Mouse (Mus musculus) megakaryocyte, embryonic 14.5 days (primary cell): Measurements from ENCODE around the gene Plcg2. TPM values are rescaled to one million over a fixed set of nuclear protein-coding genes. Genes with fewer than 3 reads are reported as not detected.

Experiments used
- H3K27me3 ChIP-seq: replicated peaks from 2 replicates; pipeline ENCODE3; 2012; ENCODE audit warnings: inconsistent platforms
- H3K36me3 ChIP-seq: replicated peaks from 2 replicates; pipeline ENCODE3; 2012; ENCODE audit warnings: low read length, inconsistent platforms, mixed read lengths
- H3K4me1 ChIP-seq: 2 replicates; pipeline ENCODE4 v1.6.1; 2012; ENCODE audit warnings: inconsistent platforms
- H3K4me3 ChIP-seq: replicated peaks from 2 replicates; pipeline ENCODE3; 2012; ENCODE audit warnings: moderate library complexity, mild to moderate bottlenecking, inconsistent platforms
- H3K9me3 ChIP-seq: 2 replicates; pipeline ENCODE4 v1.6.1; 2012; ENCODE audit warnings: inconsistent platforms
- FLI1 ChIP-seq: IDR thresholded peaks from 2 replicates; pipeline ENCODE4 v1.6.1; 2012; ENCODE audit warnings: low read length, inconsistent platforms, mixed read lengths
- GATA1 ChIP-seq: IDR thresholded peaks from 3 replicates; pipeline ENCODE4 v1.6.1; 2012; ENCODE audit warnings: mixed read lengths, low read length, inconsistent platforms, borderline replicate concordance
- polyA plus RNA-seq: library from polyadenylated mRNA; stranded (reverse); fragments of >175 nt; gene quantifications from 2 replicates; pipeline ENCODE4 v1.2.3, GENCODE M21; 2012; ENCODE audit warnings: low replicate concordance; ENCODE audit not compliant: insufficient read depth

The Plcg2 gene
- 36.0 and 76.6 TPM in 2 replicates for polyA plus RNA-seq

- Histone ChIP-seq H3K27me3 (no peaks in the 10 kb centered on the region), H3K36me3 (peaks cover 27% of the 10 kb centered on the region), H3K4me3 (peak within 1 kb of the TSS; percentile 95), H3K4me1 (peaks cover 70% of the 10 kb centered on the region), H3K9me3 (no peaks in the 10 kb centered on the region)
- TF ChIP-seq FLI1 (no peak), GATA1 (no peak)
Measured at GRCm38 (mm10) chr8:117498179-117498914, at the start of gene Plcg2. Gene Plcg2 (plus strand): TSS chr8:117498291.

- peaks cover 37% of the 10 kb centered on the region for H3K4me1 ChIP-seq
- peaks cover 100% of the 10 kb centered on the region for H3K36me3 ChIP-seq
- H3K4me3 ChIP-seq: no peak overlapping the region
- TF ChIP-seq GATA1: no peak
- TF ChIP-seq FLI1: no peak
- H3K27me3 ChIP-seq: no peaks in the 10 kb centered on the region
- no peaks in the 10 kb centered on the region for H3K9me3 ChIP-seq
Measured at GRCm38 (mm10) chr8:117451072-117451471, 47.0 kb upstream of the Plcg2 start.

DNA sequence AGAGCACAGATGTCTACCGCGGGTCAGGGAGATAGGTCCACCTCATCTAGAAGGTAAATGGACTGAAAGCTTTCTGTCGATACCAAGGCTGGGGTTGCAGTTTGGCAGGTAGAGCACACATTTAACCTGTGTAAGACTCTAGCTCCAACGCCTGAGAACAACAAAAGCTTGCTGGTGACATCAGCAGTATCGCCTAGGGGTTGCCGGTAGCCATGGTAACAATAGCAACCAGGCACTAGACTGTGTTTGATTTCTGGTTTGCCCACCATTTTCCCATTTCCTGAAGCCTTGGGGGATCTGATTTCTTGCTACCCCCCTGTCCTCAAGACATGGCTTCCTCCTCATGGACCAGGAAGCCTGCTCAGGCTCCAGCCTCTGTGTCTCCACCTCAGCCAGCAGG lies 44.1 kb upstream of the Plcg2 start:
- H3K27me3 ChIP-seq: no peaks in the 10 kb centered on the region
- TF ChIP-seq FLI1 (no peak), GATA1 (no peak)
- H3K4me3 ChIP-seq: no peak overlapping the region
- H3K36me3 ChIP-seq: peaks cover 100% of the 10 kb centered on the region
- H3K9me3 ChIP-seq: no peaks in the 10 kb centered on the region
- peaks cover 46% of the 10 kb centered on the region for H3K4me1 ChIP-seq

GRCm38 (mm10) chr8:117454516-117455116 lies 43.5 kb upstream of the Plcg2 start:
- Histone ChIP-seq H3K27me3 (no peaks in the 10 kb centered on the region), H3K4me3 (peak overlapping the region; percentile 16), H3K4me1 (peaks cover 46% of the 10 kb centered on the region), H3K9me3 (no peaks in the 10 kb centered on the region), H3K36me3 (peaks cover 100% of the 10 kb centered on the region)
- TF ChIP-seq GATA1 (no peak), FLI1 (no peak)

DNA sequence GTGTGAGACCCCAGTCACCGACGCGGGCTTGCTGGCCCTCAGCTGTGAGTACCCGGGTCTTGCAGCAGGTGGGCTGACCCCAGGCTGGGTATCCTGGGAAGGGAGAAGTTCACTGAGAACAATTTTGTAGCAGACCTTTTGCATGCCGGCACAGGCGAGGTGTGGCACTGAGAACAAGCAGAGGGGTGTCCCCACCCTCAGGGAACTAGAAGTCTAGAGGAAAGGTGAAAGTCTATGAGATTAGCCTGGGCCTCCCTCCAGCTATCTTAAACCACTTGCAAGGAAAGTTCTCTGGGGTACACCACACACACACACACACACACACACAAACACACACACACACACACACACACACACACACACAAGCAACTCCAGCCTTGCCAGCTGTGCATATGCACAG lies 42.4 kb upstream of the Plcg2 start:
- Histone ChIP-seq H3K36me3 (peaks cover 100% of the 10 kb centered on the region), H3K4me1 (peaks cover 50% of the 10 kb centered on the region), H3K4me3 (no peak overlapping the region), H3K27me3 (no peaks in the 10 kb centered on the region), H3K9me3 (no peaks in the 10 kb centered on the region)
- no peak for TF ChIP-seq GATA1
- TF ChIP-seq FLI1: no peak

- peaks cover 82% of the 10 kb centered on the region for H3K36me3 ChIP-seq
- H3K4me1 ChIP-seq: peaks cover 47% of the 10 kb centered on the region
- no peak overlapping the region for H3K4me3 ChIP-seq
- TF ChIP-seq FLI1 (no peak), GATA1 (no peak)
- no peaks in the 10 kb centered on the region for H3K9me3 ChIP-seq
- H3K27me3 ChIP-seq: no peaks in the 10 kb centered on the region
Measured at GRCm38 (mm10) chr8:117458440-117458839, 39.7 kb upstream of the Plcg2 start.

GRCm38 (mm10) chr8:117462701-117463284 lies 35.3 kb upstream of the Plcg2 start:
- no peaks in the 10 kb centered on the region for H3K27me3 ChIP-seq
- no peak overlapping the region for H3K4me3 ChIP-seq
- peaks cover 35% of the 10 kb centered on the region for H3K4me1 ChIP-seq
- H3K9me3 ChIP-seq: no peaks in the 10 kb centered on the region
- peaks cover 38% of the 10 kb centered on the region for H3K36me3 ChIP-seq
- no peak for TF ChIP-seq GATA1
- no peak for TF ChIP-seq FLI1

- H3K36me3 ChIP-seq: peaks cover 21% of the 10 kb centered on the region
- H3K9me3 ChIP-seq: no peaks in the 10 kb centered on the region
- H3K4me3 ChIP-seq: no peak overlapping the region
- TF ChIP-seq FLI1: no peak
- TF ChIP-seq GATA1: no peak
- no peaks in the 10 kb centered on the region for H3K27me3 ChIP-seq
- peaks cover 32% of the 10 kb centered on the region for H3K4me1 ChIP-seq
Measured at GRCm38 (mm10) chr8:117464525-117464924, 33.6 kb upstream of the Plcg2 start.

DNA sequence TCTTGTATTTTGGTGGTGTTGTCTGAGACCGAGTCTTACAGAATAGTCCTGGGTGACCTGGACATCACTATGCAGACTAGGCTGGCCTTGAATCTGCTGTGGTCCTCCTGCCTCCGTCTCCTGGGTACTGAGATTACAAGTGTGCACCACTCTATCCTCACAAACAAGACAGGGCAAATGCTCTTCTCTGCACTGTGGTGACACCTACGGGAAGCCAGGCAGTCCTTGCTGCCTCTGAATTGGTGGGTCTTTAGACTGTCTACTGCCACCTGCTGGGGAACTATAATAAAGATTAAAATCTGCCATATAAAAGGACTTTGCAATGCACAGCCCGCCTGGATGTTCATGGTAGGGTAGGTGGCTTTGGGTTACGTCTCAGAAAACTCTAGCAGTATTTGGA lies 32.8 kb upstream of the Plcg2 start:
- no peaks in the 10 kb centered on the region for H3K27me3 ChIP-seq
- H3K4me1 ChIP-seq: peaks cover 38% of the 10 kb centered on the region
- H3K9me3 ChIP-seq: no peaks in the 10 kb centered on the region
- TF ChIP-seq GATA1 (no peak), FLI1 (no peak)
- peak overlapping the region; percentile 47 for H3K4me3 ChIP-seq
- H3K36me3 ChIP-seq: peaks cover 14% of the 10 kb centered on the region

- peaks cover 54% of the 10 kb centered on the region for H3K4me1 ChIP-seq
- TF ChIP-seq GATA1 (no peak), FLI1 (no peak)
Measured at GRCm38 (mm10) chr8:117467466-117467865, 30.6 kb upstream of the Plcg2 start.

More at GRCm38 (mm10) chr8:117467466-117467865, 30.6 kb upstream of the Plcg2 start:
- Histone ChIP-seq H3K36me3 (no peaks in the 10 kb centered on the region), H3K4me3 (peak overlapping the region; percentile 42), H3K27me3 (no peaks in the 10 kb centered on the region), H3K9me3 (no peaks in the 10 kb centered on the region)
